8 mouse cellular contexts compared by ENCODE assay signal in genomic region chr13:89742686-89743200, GRCm38 (mm10). TPM values are rescaled to one million over a fixed set of nuclear protein-coding genes. Genes with fewer than 3 reads are reported as not detected.
DNase-seq lines count a peak whose midpoint lies in the region; ATAC-seq and TF ChIP-seq lines count a peak whose summit lies in the region.

No protein-coding gene starts in this region.

- H3K27ac ChIP-seq in heart, adult 2 months = no peak overlapping the region
- H3K27ac ChIP-seq in liver, embryonic 13.5 days = no peak overlapping the region
- H3K27ac ChIP-seq in stomach, postnatal 0 days (replicated peaks) = no peak overlapping the region

- peak overlapping the region; percentile 54; the same call in 1 of the 2 replicates for H3K4me3 ChIP-seq in heart, adult 2 months
- H3K4me3 ChIP-seq in liver, embryonic 13.5 days (replicated peaks) = peak overlapping the region; percentile 65
- peak overlapping the region; percentile 60 for H3K4me3 ChIP-seq in stomach, postnatal 0 days (ENCODE audit: low read depth, low read length)

- intact Hi-C loops in heart, adult 2 months (cut with DNase I) = loop anchor here (1.0 to 10.0 kb wide), 3 partner anchors 342 to 1144 kb away; partner anchors contain the start of genes Tmem167 and Xrcc4
- intact Hi-C loops in heart, postnatal 25 days (cut with DNase I) = loop anchor here (5.0 kb wide), 1 partner anchor 345 kb away; the partner anchor contains the start of genes Tmem167 and Xrcc4

- peak in 1 of 2 experiments; percentile 23 for DNase-seq in heart, adult 2 months
- DNase-seq in heart, postnatal 25 days (ENCODE audit: low spot score) = no peak
- DNase-seq in right cerebral cortex, postnatal 4 days = peak; percentile 15
- no peak for DNase-seq in right cerebral cortex, postnatal 14 days
- no peak for DNase-seq in liver, embryonic 13.5 days
- no peak for DNase-seq in stomach, postnatal 0 days (ENCODE audit: low spot score)
- DNase-seq in thymus, postnatal 4 days = no peak
- no peak for DNase-seq in left cerebral cortex, adult 8-10 months (ENCODE audit: low spot score in 2 of 2)

- peaks cover 8% of the 10 kb centered on the region for H3K27me3 ChIP-seq in heart, adult 2 months (ENCODE audit: control insufficient read depth, insufficient read depth, low read length)
- peaks cover 61% of the 10 kb centered on the region for H3K27me3 ChIP-seq in liver, embryonic 13.5 days
- H3K27me3 ChIP-seq in stomach, postnatal 0 days (ENCODE audit: control insufficient read depth, insufficient read depth, low read length) = no peaks in the 10 kb centered on the region

- H3K79me2 ChIP-seq in heart, adult 2 months (replicated peaks; ENCODE audit: control insufficient read depth, insufficient read depth, low read length) = no peaks in the 10 kb centered on the region

- no peak for TF ChIP-seq CTCF in heart, adult 2 months (IDR thresholded peaks at IDR 0.05)
- TF ChIP-seq CTCF in stomach, postnatal 0 days (IDR thresholded peaks at IDR 0.05; ENCODE audit: low read depth) = no peak

- WGBS in heart, adult 2 months = 16% methylated on average over 15 of the region's 15 CpGs
- WGBS in liver, embryonic 13.5 days (ENCODE audit: insufficient replicate concordance) = 5% methylated on average over 15 of the region's 15 CpGs
- 12% methylated on average over 15 of the region's 15 CpGs for WGBS in stomach, postnatal 0 days

- H3K9ac ChIP-seq in heart, adult 2 months (ENCODE audit: low read depth, low read length) = peak overlapping the region; percentile 29; the same call in 1 of the 2 replicates
- no peak overlapping the region for H3K9ac ChIP-seq in liver, embryonic 13.5 days
- H3K9ac ChIP-seq in stomach, postnatal 0 days (ENCODE audit: low read length) = peak overlapping the region; percentile 61

- no peak for TF ChIP-seq EP300 in heart, adult 2 months (IDR thresholded peaks at IDR 0.05; ENCODE audit: insufficient read depth, low read depth, low read length)
- TF ChIP-seq EP300 in stomach, postnatal 0 days (optimal IDR thresholded peaks at IDR 0.05) = no peak

- H3K36me3 ChIP-seq in heart, adult 2 months (ENCODE audit: control insufficient read depth, insufficient read depth, low read length) = 0 out of 2 replicates have a peak, but pooled peaks cover 2% of the 10 kb centered on the region
- H3K36me3 ChIP-seq in liver, embryonic 13.5 days = no peaks in the 10 kb centered on the region
- no peaks in the 10 kb centered on the region for H3K36me3 ChIP-seq in stomach, postnatal 0 days (ENCODE audit: control insufficient read depth, insufficient read depth, low read length)

- no peak for ATAC-seq in liver, embryonic 13.5 days (ENCODE audit: low read depth)
- ATAC-seq in stomach, postnatal 0 days (ENCODE audit: low FRiP score, low TSS enrichment) = no peak

- peak overlapping the region; percentile 79 for H3K4me2 ChIP-seq in liver, embryonic 13.5 days
- peak overlapping the region; percentile 98 for H3K4me2 ChIP-seq in stomach, postnatal 0 days (replicated peaks; ENCODE audit: low read depth)

- peaks cover 5% of the 10 kb centered on the region for H3K4me1 ChIP-seq in heart, adult 2 months (ENCODE audit: control insufficient read depth, insufficient read depth, low read length)
- H3K4me1 ChIP-seq in liver, embryonic 13.5 days (replicated peaks) = peaks cover 32% of the 10 kb centered on the region
- peaks cover 2% of the 10 kb centered on the region for H3K4me1 ChIP-seq in stomach, postnatal 0 days (replicated peaks; ENCODE audit: control insufficient read depth, insufficient read depth)

- no peak for TF ChIP-seq POLR2A in heart, adult 2 months (IDR thresholded peaks at IDR 0.05; ENCODE audit: insufficient read depth, low read depth, low read length)

- no peaks in the 10 kb centered on the region for H3K9me3 ChIP-seq in liver, embryonic 13.5 days (replicated peaks)
- H3K9me3 ChIP-seq in stomach, postnatal 0 days (ENCODE audit: control insufficient read depth, low read length) = no peaks in the 10 kb centered on the region

RNA-seq across cellular contexts. Expression of gene Vcan, which starts 0.4 kb away (rescaled TPM):
- 1 to 10 TPM; 7.3 to 9.1 TPM for total RNA-seq in heart, adult 2 months (2021)
- 7.8 and 11.0 TPM in 2 replicates for polyA plus RNA-seq in heart, adult 2 months (2012; rRNA removed)
- total RNA-seq in heart, postnatal 25 days (2021) = 10 to 100 TPM; 11.4 to 11.7 TPM
- polyA plus RNA-seq in liver, embryonic 13.5 days (2015; fragmentation: Nextera tagmentation; extraction: Ambion mirVana) = 1.8 and 2.0 TPM in 2 replicates
- 7.6 and 10.0 TPM in 2 replicates for polyA plus RNA-seq in stomach, postnatal 0 days (2015; fragmentation: Nextera tagmentation; extraction: Ambion mirVana)
- total RNA-seq in left cerebral cortex, adult 8-10 months (2022) = 10 to 100 TPM; 13.6 to 16.1 (median 14.6) TPM
